Mouse (Mus musculus) left cerebral cortex, postnatal 10 days (tissue): Measurements from ENCODE around the gene Slc35f3. TPM values are rescaled to one million over a fixed set of nuclear protein-coding genes. Genes with fewer than 3 reads are reported as not detected.

Experiments used
- total RNA-seq, 2 experiments: library from RNA; stranded (reverse); gene quantifications; 2 replicates each; pipeline ENCODE4 v1.2.3; 2021

Gene Slc35f3
- total RNA-seq, 2 experiments from 2014 or later = 16.8 to 19.0 TPM

Other genes with a start within 250 kb of the Slc35f3 start
- gene Coa6, start 124.0 kb downstream of the Slc35f3 start, total RNA-seq = 10 to 100 TPM; 21.9 to 27.1 TPM
- 1 to 10 TPM; 3.7 to 4.5 TPM for gene Tarbp1, start 176.5 kb downstream of the Slc35f3 start, total RNA-seq